Mouse (Mus musculus) CH12.LX (cell line): Measurements from ENCODE around the gene Gm37240. TPM values are rescaled to one million over a fixed set of nuclear protein-coding genes. Genes with fewer than 3 reads are reported as not detected.

Experiments
- DNase-seq: peaks from one replicate; pipeline ENCODE4 v3.0.0-alpha.2; 2013; ENCODE audit errors: extremely low read depth
- H3K27ac ChIP-seq: 2 replicates; pipeline ENCODE4 v1.5.1; 2012; ENCODE audit warnings: low read depth, mild to moderate bottlenecking, control low read depth, moderate library complexity; ENCODE audit not compliant: insufficient read depth
- H3K27me3 ChIP-seq: replicated peaks from 2 replicates; pipeline ENCODE3; 2012; ENCODE audit warnings: inconsistent platforms
- H3K36me3 ChIP-seq, 2 experiments: replicated peaks in 1 of 2; 2 replicates each; pipeline versions ENCODE3 to v1.6.1; 2012; ENCODE audit warnings: inconsistent platforms in 1 of 2, low read length in 1 of 2, mild to moderate bottlenecking in 1 of 2, mixed read lengths in 1 of 2, moderate library complexity in 1 of 2; ENCODE audit not compliant: control insufficient read depth in 1 of 2, insufficient read depth in 1 of 2
- H3K4me1 ChIP-seq, 2 experiments: 2 replicates each; pipeline ENCODE4 v1.6.1; 2012; ENCODE audit warnings: inconsistent platforms in 1 of 2, moderate library complexity in 1 of 2; ENCODE audit not compliant: insufficient read depth in 2 of 2, control insufficient read depth in 1 of 2
- H3K4me2 ChIP-seq: 2 replicates; pipeline ENCODE4 v1.6.1; 2012; ENCODE audit warnings: low read depth, mild to moderate bottlenecking, control low read depth; ENCODE audit not compliant: poor library complexity, insufficient read depth, severe bottlenecking
- H3K4me3 ChIP-seq, 3 experiments: fragments of 150-350 bp in 1 of 3; sonication (generic) in 1 of 3; replicated peaks in 1 of 3; 2 replicates each; pipeline versions ENCODE3 to v1.5.1; 2011 to 2012; ENCODE audit warnings: low read depth in 2 of 3, low read length in 2 of 3, mild to moderate bottlenecking in 2 of 3, moderate library complexity in 2 of 3, control low read depth in 1 of 3, improper control_type of control experiment in 1 of 3, inconsistent platforms in 1 of 3, mixed read lengths in 1 of 3; ENCODE audit not compliant: poor library complexity in 1 of 3
- H3K79me2 ChIP-seq: replicated peaks from 2 replicates; pipeline ENCODE4 v1.6.1; 2012; ENCODE audit warnings: mild to moderate bottlenecking, moderate library complexity; ENCODE audit not compliant: control insufficient read depth, poor library complexity, insufficient read depth, severe bottlenecking; ENCODE audit errors: extremely low read depth
- H3K9ac ChIP-seq: 2 replicates; pipeline ENCODE4 v1.6.1; 2012; ENCODE audit warnings: low read depth, mild to moderate bottlenecking, control low read depth, moderate library complexity; ENCODE audit not compliant: insufficient read depth
- H3K9me3 ChIP-seq: replicated peaks from 2 replicates; pipeline ENCODE3; 2012; ENCODE audit warnings: low read length, inconsistent platforms, mixed read lengths
- BHLHE40 ChIP-seq: IDR thresholded peaks from 2 replicates; pipeline ENCODE4 v1.6.1; 2011; ENCODE audit warnings: mild to moderate bottlenecking, low read depth, low read length, improper control_type of control experiment
- CHD2 ChIP-seq: IDR thresholded peaks from 2 replicates; pipeline ENCODE4 v1.6.1; 2011; ENCODE audit warnings: low read length, improper control_type of control experiment
- CTCF ChIP-seq, 2 experiments: IDR thresholded peaks in 1 of 2; conservative IDR thresholded peaks in 1 of 2; 2 replicates each; pipeline ENCODE4 v1.5.1; 2011 to 2012; ENCODE audit warnings: low read depth in 2 of 2, low read length in 2 of 2, improper control_type of control experiment in 1 of 2, inconsistent platforms in 1 of 2, mild to moderate bottlenecking in 1 of 2, moderate library complexity in 1 of 2
- ELF1 ChIP-seq: IDR thresholded peaks from 2 replicates; pipeline ENCODE4 v1.6.1; 2014; ENCODE audit warnings: low read depth, mild to moderate bottlenecking, inconsistent platforms, low read length, improper control_type of control experiment
- GABPA ChIP-seq: IDR thresholded peaks from 2 replicates; pipeline ENCODE4 v1.6.1; 2012; ENCODE audit warnings: low read depth, low read length, improper control_type of control experiment, inconsistent platforms; ENCODE audit not compliant: insufficient replicate concordance
- HCFC1 ChIP-seq: IDR thresholded peaks from 2 replicates; pipeline ENCODE4 v1.6.1; 2012; ENCODE audit warnings: low read depth, mild to moderate bottlenecking, inconsistent platforms, low read length, improper control_type of control experiment
- IRF4 ChIP-seq: IDR thresholded peaks from 2 replicates; pipeline ENCODE4 v1.6.1; 2014; ENCODE audit warnings: low read depth, mild to moderate bottlenecking, inconsistent platforms, low read length, improper control_type of control experiment
- JUN ChIP-seq: IDR thresholded peaks from 2 replicates; pipeline ENCODE4 v1.6.1; 2011; ENCODE audit warnings: low read depth, mild to moderate bottlenecking, low read length, improper control_type of control experiment, moderate library complexity; ENCODE audit not compliant: insufficient read depth
- MAFK ChIP-seq: IDR thresholded peaks from 2 replicates; pipeline ENCODE4 v1.6.1; 2011; ENCODE audit warnings: low read length, improper control_type of control experiment; ENCODE audit not compliant: insufficient replicate concordance
- MEF2A ChIP-seq: IDR thresholded peaks from 2 replicates; pipeline ENCODE4 v1.6.1; 2014; ENCODE audit warnings: low read depth, mild to moderate bottlenecking, inconsistent platforms, low read length, improper control_type of control experiment, borderline replicate concordance
- MYC ChIP-seq: IDR thresholded peaks from 2 replicates; pipeline ENCODE4 v1.6.1; 2011; ENCODE audit warnings: low read depth, mild to moderate bottlenecking, improper control_type of control experiment, low read length
- NELFE ChIP-seq: IDR thresholded peaks from 2 replicates; pipeline ENCODE4 v1.6.1; 2011; ENCODE audit warnings: low read depth, low read length, improper control_type of control experiment
- POLR2A ChIP-seq: IDR thresholded peaks from 2 replicates; pipeline ENCODE4 v1.6.1; 2011; ENCODE audit warnings: low read depth, mild to moderate bottlenecking, improper control_type of control experiment, low read length
- POLR2AphosphoS2 ChIP-seq: IDR thresholded peaks from 2 replicates; pipeline ENCODE4 v1.6.1; 2011; ENCODE audit warnings: low read depth, low read length, improper control_type of control experiment
- RAD21 ChIP-seq: IDR thresholded peaks from 2 replicates; pipeline ENCODE4 v1.6.1; 2011; ENCODE audit warnings: low read depth, mild to moderate bottlenecking, low read length, improper control_type of control experiment, moderate library complexity
- RCOR1 ChIP-seq: conservative IDR thresholded peaks from 2 replicates; pipeline ENCODE4 v1.6.1; 2012; ENCODE audit warnings: low read depth, mild to moderate bottlenecking, inconsistent platforms, low read length, improper control_type of control experiment
- USF1 ChIP-seq: IDR thresholded peaks from 2 replicates; pipeline ENCODE4 v1.6.1; 2014; ENCODE audit warnings: low read depth, mild to moderate bottlenecking, inconsistent platforms, low read length, improper control_type of control experiment
- USF2 ChIP-seq: conservative IDR thresholded peaks from 2 replicates; pipeline ENCODE4 v1.6.1; 2011; ENCODE audit warnings: low read depth, low read length, improper control_type of control experiment
- ZC3H11A ChIP-seq: IDR thresholded peaks from 2 replicates; pipeline ENCODE4 v1.6.1; 2012; ENCODE audit warnings: low read depth, mild to moderate bottlenecking, inconsistent platforms, low read length, improper control_type of control experiment
- dilution Hi-C: fragments of 300-500 bp; cut with MboI; formaldehyde crosslinking; loops from 2 replicates; pipeline ENCODE4 v1.14.3; 2020; ENCODE audit warnings: low sequenced_read_pairs; ENCODE audit not compliant: extremely low pct_unique_long_range_greater_than_20kb, extremely low pct_ligation_motif_present
- in situ Hi-C: fragments of 300-500 bp; cut with MboI; formaldehyde crosslinking; loops from 3 replicates; pipeline ENCODE4 v1.14.3; 2019; ENCODE audit warnings: low sequenced_read_pairs, low pct_ligation_motif_present, low pct_unique_long_range_greater_than_20kb, mixed read lengths
- polyA plus RNA-seq: library from polyadenylated mRNA; unstranded; fragments of >175 nt; gene quantifications from 2 replicates; pipeline ENCODE4 v1.2.1, GENCODE M21; 2012; ENCODE audit warnings: low read depth; ENCODE audit not compliant: insufficient read length
- total RNA-seq, 2 experiments: library from RNA; depleted of rRNA; stranded (reverse); fragments of 300-350 nt in 1 of 2; fragments of >200 nt in 1 of 2; gene quantifications; 2 replicates each; pipeline ENCODE4 v1.2.3; 2012 to 2014

The Gm37240 gene
- total and polyA plus RNA-seq, 3 experiments, result 0.08 to 0.19 (median 0.14) TPM

DNA sequence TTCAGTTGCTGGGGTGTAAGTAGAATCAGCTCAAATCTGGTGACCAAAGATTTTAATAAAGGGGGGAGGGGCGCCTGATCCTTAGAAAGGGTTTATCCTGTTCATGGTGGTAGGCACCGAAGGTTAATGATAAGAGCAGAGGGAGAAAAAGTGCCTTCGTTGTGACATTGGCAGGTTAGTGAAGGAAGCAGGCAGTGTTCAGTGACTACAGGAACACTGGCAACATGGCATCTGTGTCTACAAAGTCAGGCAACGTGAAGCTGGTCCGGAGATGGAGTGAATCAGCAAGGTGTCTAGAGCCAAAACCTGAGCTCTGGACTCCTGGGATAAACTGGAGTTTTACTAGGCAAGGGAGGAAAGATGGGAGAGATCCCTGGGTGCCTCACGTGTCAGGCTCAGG is 1288.6 kb downstream of the Gm37240 start:
- Histone ChIP-seq H3K27me3 (no peaks in the 10 kb centered on the region), H3K9ac (no peak overlapping the region), H3K4me1 (peaks cover 0 to 6% of the 10 kb centered on the region in 2 experiments; a peak in 2 of 4 replicates), H3K4me2 (no peak overlapping the region)
- no peak for TF ChIP-seq ELF1
- TF ChIP-seq POLR2A, result no peak
- TF ChIP-seq, all 38 proteins: peak for 0
- H3K4me3 ChIP-seq, result no peak overlapping the region
- H3K9me3 ChIP-seq, result no peaks in the 10 kb centered on the region
- H3K79me2 ChIP-seq, result no peaks in the 10 kb centered on the region
- no peaks in the 10 kb centered on the region for H3K36me3 ChIP-seq
- DNase-seq, result no peak
- in situ Hi-C loops (no loop called here), dilution Hi-C loops (no loop called here)
- H3K27ac ChIP-seq, result no peak overlapping the region

- no peaks in the 10 kb centered on the region for H3K36me3 ChIP-seq
- no peaks in the 10 kb centered on the region for H3K9me3 ChIP-seq
- dilution Hi-C loops, result no loop called here
- H3K9ac ChIP-seq, result no peak overlapping the region
- peaks cover 0 to 6% of the 10 kb centered on the region in 2 experiments; a peak in 2 of 4 replicates for H3K4me1 ChIP-seq
- H3K27me3 ChIP-seq, result no peaks in the 10 kb centered on the region
- DNase-seq, result peak; percentile 17
- H3K79me2 ChIP-seq, result no peaks in the 10 kb centered on the region
- no peak overlapping the region for H3K27ac ChIP-seq
- TF ChIP-seq USF2, result no peak
- no peak for TF ChIP-seq RCOR1
- TF ChIP-seq USF1, result no peak
- TF ChIP-seq BHLHE40, result no peak
- no peak for TF ChIP-seq POLR2AphosphoS2
- no peak for TF ChIP-seq MEF2A
- TF ChIP-seq MAFK, result no peak
- no peak for TF ChIP-seq NELFE
- TF ChIP-seq RAD21, result no peak
- TF ChIP-seq MYC, result no peak
- TF ChIP-seq CTCF (conservative IDR thresholded peaks at IDR 0.05 in 1 of 2, IDR thresholded peaks at IDR 0.05 in 1 of 2; ENCODE audit: low read depth in 2 of 2, low read length in 2 of 2), result no peak
- no peak for TF ChIP-seq HCFC1
- TF ChIP-seq GABPA, result no peak
- TF ChIP-seq CHD2, result no peak
- TF ChIP-seq JUN, result no peak
- no peak for TF ChIP-seq ZC3H11A
- TF ChIP-seq IRF4, result no peak
- H3K4me3 ChIP-seq, result no peak overlapping the region
- no peak overlapping the region for H3K4me2 ChIP-seq
- in situ Hi-C loops, result no loop called here
These were observed 1289.2 kb downstream of the Gm37240 start for GRCm38 (mm10) chr3:84597996-84598734.
